Mouse (Mus musculus) testis, postnatal 10 days (tissue): ENCODE data around the gene Iqcf3.

Experiments
- DNase-seq: peaks from one replicate; pipeline ENCODE4 v3.0.0; 2021; ENCODE audit warnings: low spot score

The Iqcf3 gene

GRCm38 (mm10) chr9:106470991-106471750 lies 90.3 kb downstream of the Iqcf3 start:
- DNase-seq: peak; percentile 43

- no peak for DNase-seq
Measured at GRCm38 (mm10) chr9:106469776-106470175, 91.7 kb downstream of the Iqcf3 start.

GRCm38 (mm10) chr9:106469317-106469716 lies 92.1 kb downstream of the Iqcf3 start:
- DNase-seq: no peak

DNA sequence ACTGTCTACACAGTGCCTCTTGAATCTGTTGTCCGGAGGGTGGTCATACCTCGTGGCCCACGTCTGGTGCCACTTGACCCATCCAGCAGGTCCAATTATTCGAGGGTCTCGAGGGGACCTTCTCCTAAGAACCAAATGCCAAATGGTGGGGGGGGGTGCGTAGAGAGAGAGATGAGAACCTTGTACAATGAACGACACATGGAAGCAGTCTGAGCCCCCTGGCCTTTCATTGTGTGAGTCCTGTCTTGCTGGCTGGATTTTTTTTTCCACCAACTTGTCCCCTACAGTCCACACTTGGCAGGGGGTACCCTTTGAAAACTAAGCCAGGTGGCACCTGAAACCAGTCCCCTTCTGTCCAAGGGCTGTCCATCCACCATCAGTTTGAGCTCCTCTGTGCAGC lies 93.7 kb downstream of the Iqcf3 start:
- DNase-seq: no peak

GRCm38 (mm10) chr9:106466721-106467120 lies 94.7 kb downstream of the Iqcf3 start:
- no peak for DNase-seq

DNA sequence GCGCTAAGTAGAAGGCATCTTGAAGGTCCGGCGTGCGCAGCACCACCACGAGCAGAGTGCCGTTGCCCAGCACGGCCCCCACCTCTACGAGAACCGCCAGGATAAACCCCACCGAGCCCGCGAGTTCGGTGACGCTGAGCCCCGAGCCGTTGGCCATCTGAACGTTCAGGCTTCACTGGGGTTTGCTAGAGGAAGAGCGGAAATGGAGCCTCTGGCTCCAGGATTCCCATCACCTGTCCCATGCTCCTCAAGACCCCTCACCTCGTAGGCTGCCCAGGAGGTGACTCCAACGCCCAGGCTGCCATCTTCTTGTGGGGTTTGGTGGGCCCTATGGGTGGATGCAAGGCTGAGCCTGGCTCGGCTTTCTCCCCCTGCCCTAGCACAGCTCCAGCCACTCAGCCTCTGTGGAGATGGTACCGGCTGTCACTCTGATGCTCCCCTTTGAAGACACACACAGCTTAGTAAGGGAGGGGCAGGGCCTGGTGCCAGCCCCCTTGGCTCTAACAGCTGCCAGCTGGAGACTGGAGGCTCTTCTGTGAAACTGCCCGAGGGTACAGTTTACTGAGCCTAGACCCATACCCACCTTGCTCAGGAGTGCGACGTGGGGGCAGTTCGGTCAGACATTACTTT lies 95.7 kb downstream of the Iqcf3 start, which contains the start of gene Gpr62:
Gpr62 (minus strand) TSS at position 368 of the 630 bp plus-strand sequence.
- DNase-seq: no peak

GRCm38 (mm10) chr9:106464751-106465541 lies 96.5 kb downstream of the Iqcf3 start:
- peak; percentile 71 for DNase-seq

DNA sequence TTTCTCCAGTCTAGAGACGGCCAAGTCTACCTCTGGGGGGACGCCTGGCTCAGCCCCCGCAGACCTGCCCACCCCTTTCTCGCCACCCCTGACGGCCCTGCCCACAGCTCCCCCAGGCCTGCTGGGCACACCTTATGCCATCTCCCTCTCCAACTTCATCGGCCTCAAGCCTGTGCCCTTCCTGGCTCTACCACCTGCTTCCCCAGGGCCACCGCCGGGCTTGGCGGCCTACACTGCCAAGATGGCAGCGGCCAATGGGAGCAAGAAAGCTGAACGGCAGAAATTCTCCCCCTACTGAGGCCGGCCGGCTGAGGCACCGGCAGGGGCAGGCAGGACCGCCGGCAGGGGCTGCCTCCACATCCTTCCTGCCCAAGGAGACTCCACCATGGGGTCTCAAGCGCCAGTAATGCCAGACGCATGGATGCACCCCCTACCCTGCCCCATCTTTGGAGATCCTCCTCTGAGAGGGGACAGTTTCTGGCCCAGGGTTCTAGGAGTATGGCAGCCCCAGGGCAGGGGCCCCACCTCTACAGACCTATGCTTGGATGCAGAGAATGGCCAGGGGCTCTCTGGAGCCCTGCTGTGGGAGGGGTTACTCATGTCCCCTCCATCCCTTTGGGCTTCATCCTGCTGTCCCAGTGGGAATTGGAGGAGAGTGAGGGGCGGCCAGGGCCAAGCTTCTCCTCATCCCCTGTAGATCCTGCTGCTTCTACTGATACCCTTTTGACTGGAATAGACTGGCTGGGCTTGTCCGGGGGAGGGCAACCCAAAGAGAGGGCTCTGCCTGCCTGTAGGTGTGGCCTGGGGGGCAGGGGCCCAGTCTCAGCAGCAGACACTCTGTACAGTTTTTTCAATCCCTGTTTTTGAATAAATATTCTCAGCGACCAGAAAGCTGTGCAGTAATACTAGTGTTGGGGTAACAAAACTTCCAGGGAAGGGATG lies 98.0 kb downstream of the Iqcf3 start:
- no peak for DNase-seq

- DNase-seq: no peak
Measured at GRCm38 (mm10) chr9:106462430-106462800, 99.0 kb downstream of the Iqcf3 start.

DNA sequence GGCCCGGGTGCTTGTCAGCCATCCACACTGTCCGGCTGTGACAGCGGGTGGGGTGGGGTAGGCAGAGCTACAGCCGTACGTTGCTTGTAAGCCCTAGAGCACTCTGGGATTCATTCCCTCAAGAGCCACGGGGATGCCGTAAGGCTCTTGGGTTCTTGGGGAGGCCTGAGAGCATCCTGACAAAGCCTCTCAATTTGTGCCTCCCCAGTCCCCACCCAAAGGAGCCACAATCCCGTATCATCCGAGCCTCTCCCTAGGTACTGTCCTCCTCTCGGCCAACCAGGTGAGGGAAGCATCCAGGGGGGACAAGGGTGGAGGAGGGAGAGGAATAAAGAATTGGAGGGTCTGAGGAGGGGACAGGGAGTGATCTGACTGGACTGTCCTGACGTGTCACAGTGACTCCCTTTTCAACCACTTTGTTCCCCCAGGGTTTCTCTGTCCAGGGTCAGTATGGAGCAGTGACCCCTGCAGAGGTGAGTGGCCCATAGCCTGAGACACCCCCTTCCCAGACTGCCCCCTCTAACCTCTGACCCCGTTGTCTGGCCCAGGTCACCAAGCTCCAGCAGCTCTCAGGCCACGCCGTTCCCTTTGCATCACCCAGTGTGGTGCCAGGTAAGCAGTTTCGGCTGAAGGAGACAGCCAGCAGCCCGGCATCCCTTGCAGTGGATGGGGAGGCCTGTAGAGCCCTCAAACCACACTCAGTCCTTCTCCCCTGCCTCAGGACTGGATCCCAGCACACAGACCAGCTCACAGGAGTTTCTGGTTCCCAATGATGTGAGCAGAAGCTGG lies 99.6 kb downstream of the Iqcf3 start:
- no peak for DNase-seq

DNA sequence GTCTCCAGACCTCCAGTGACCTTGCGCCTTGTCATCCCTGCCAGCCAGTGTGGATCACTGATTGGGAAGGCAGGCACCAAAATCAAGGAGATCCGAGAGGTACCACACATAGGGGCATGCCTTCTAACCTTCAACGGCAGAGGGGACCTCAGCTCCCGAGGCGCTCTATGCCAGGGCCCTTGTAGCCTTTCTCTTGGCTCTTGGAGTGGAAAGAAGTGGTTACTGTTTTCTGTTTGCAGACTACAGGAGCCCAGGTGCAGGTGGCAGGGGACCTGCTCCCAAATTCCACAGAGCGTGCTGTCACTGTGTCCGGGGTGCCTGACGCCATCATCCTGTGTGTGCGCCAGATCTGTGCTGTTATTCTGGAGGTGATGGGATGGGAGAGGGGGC lies 100.4 kb downstream of the Iqcf3 start:
- no peak for DNase-seq

DNA sequence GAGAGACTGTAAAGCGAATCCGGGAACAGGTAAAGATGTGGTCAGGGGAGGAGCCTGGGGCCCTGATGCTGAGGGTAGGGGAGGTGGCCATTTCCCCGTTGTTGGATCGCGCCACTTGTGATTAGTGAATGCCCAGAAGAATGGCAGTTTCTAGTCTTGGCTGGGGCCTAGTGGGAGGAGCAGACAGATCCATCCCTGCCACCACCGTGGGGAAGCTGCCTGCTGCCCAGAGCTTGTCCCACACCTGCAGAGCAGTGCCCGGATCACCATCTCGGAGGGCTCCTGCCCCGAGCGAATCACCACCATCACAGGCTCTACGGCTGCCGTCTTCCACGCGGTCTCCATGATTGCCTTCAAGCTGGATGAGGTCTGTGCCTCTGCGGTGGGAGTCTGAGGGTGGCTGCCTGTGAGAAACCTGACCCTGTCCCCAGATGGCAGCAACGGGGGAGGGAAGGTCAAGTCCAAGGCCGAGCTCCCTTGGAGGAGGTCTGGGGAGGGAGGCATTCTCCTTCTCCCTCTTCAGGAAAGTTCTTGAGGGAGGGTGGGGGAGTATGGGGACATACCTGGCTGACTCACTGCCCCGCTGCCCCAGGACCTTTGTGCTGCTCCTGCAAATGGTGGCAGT lies 100.9 kb downstream of the Iqcf3 start:
- DNase-seq: no peak

- DNase-seq: no peak
Measured at GRCm38 (mm10) chr9:106459946-106460345, 101.5 kb downstream of the Iqcf3 start.

DNA sequence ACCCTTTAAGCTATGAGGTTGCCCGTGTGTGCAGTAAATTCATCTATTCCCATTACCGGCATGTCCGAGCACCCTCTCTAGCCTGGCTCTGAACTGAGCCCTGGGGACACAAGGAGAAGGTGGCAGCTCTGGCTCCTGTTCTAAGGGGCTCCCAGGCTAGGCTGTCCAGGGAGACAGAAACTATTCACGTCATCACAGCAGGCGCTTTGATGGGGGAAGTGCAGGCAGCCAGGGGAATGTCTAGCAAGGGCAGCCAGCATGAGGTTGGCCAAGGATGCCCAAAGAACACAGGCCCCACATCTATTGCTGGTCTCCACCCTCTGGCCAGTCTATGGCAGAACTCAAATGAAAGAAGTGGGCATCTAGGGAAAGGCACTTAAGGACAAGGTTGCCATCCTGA lies 103.5 kb downstream of the Iqcf3 start:
- no peak for DNase-seq

DNA sequence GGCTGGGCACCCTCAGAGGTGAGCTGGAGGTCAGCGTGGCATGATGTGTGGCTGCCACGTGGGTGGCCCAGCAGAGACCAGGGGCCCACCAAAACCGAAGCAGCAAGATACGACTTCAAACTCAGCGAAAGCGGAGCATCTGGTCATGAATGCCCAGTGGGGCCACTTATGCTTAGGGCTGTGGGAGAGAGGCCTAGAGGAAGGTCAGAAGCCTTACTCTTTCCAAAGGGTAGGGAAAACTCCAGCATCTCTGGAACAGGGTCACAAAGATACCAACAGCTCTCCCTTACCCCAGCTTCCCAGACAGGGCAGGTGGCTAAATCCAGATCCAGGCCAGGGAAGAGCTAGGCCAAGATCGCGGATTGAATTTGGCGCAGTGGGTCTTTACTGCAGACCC lies 104.3 kb downstream of the Iqcf3 start:
- no peak for DNase-seq

DNA sequence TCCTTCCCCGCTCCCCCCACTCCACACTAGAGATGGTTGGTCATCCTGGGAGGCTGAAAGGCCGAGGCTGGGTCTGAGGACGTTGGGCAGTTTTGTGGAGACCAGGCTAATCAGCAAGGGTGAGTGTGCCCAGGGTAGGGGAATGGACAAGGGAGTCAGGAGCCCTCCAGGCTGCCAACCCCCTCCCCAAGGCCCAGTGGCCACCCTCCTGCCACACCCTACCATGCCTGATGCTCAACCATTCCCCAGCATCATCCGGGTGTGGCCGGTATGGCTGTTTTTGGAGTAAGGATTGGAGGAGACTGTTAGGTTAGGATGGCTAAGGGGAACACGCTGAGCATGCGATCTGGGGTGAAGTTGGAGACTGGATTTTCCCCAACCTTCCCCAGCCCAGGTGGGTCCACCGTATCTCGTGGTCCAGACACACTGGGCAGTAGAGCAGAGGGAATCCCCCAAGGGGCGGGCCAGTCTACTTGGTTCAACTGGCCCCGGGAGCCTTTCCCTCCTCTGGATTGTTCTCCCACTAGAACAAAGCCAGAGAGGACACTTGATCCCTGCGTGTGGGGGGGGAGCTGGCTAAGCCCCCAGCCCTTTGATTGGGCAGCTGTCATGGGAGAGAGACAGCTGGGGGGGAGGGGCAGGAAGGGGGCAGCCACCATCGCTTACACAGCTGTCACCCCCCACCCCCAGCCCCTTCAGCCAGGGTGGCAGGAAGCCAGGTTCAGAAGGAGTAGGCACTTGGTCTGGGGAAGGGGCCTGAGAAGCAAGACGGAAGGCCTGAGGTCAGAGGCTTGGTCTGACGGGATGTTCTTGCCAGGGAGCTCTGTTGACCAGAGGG lies 104.9 kb downstream of the Iqcf3 start:
- DNase-seq: peak; percentile 66

DNA sequence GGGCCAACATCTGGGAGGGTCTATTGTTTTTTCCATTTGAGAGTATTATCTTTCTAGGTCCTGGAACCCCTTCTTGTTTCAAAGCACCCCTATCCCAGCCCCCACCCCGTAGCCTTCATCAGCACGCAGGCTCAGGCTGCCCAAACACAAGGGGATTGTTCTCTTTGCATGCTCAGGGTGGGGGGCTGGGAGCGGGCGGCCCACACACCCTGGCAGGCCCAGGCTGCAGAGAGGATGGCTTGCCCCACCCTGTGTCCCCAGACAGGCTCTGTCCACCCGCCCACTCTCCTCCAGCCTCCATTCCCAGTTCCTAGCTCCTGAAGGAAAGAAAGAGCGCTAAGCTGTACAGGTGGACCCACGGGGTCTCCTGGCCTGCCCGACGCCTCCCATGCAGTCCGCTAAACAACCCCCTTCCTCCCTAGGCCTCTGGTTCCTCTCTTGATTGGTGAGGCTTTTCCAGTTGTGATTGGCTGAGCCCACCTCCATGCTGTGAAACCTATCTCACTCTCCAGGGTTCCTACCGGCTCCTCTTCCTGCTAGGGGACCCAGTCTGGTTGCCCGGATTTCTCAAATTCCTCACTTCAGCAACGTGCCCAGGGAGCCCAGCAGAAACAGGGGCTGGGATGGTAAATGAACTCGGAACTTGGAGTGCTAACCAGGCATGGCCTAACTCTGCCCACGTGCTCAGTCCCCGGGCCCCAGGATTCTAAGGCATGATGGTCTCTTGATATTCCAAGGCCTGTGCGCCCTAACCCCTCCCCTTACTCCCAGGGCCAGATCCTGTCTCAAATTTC lies 106.3 kb downstream of the Iqcf3 start:
- no peak for DNase-seq

DNA sequence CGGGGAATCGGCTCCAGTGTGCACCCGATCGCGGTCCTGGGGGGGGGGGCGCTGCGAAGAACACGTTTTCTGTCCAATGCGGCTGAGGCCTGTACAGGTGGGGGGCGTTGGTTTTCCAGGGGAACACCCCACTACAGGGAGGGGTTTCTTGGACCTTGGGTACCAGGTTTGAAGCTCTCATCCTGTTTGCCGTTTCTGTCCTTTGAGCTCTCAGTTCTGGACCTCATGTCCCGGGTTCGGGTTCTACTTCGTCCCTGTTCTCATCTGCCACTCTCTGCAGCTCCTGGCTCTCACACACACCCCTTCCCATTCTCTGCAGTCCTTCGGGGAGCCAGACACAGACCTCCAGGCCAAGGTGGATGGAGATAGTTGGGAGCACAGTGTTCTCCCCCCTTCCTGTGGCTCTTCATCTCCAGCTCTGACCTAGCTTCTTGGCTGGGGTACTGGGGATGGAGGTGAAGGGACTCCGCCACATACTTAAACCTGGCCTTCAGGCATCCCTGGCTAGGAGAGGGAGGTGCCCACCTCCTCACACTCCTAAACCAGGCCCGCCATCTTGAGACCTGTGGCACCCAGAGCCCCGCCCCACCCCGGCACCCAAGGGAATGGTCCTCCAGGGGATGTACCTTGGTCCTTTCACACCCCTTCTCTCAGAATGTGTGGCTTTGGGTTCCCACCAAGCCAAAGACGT lies 107.2 kb downstream of the Iqcf3 start:
- DNase-seq: no peak
